Mouse (Mus musculus): Measurements from ENCODE around the gene Snhg11.

Gene Snhg11

DNA sequence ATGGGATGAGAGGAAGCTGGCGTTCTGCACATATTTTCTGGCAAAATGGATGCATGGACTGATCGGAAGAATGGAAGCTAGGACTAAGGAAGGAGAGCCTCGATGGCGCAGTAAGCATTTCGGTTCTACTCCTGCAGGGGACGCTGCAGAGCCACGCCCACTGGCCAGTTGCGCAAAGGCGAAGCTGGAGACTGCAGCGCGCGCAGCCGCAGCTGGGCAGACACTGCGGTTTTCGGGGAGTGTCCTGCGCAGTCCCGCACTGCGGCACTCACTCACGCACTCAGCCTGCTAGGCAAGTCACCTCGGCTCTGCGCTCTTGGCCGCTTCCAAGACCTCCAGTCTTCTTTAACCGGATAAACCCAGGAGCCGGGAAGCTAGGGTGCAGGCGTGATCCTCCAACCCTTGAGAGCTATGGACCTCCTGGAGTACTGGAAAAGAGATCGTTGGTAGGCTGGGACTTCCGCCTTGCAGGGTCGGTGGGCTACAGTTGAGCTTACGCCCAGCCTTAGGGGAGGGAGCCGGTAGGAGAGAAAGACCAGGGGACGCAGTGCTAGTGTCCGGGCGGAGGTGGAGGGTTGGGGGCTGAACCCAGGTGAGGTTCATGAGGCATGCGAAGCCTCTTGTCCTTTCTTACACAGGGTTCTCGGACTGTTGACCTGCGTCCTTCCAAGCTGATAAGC, at the start of gene Snhg11:
TSS of gene Snhg11 (plus strand) at position 196 of the 680 bp plus-strand sequence.
- peak; percentile 87 for DNase-seq (ENCODE audit: low spot score)

- DNase-seq (ENCODE audit: low spot score), result no peak
These were observed 41.1 kb upstream of the Snhg11 start for GRCm38 (mm10) chr2:158334356-158334755.

GRCm38 (mm10) chr2:158337698-158338097, 37.7 kb upstream of the Snhg11 start:
- no peak for DNase-seq (ENCODE audit: low spot score)

GRCm38 (mm10) chr2:158339948-158340564, 35.4 kb upstream of the Snhg11 start:
- DNase-seq (ENCODE audit: low spot score), result peak; percentile 72

GRCm38 (mm10) chr2:158341324-158341723, 34.1 kb upstream of the Snhg11 start:
- DNase-seq (ENCODE audit: low spot score), result no peak

DNA sequence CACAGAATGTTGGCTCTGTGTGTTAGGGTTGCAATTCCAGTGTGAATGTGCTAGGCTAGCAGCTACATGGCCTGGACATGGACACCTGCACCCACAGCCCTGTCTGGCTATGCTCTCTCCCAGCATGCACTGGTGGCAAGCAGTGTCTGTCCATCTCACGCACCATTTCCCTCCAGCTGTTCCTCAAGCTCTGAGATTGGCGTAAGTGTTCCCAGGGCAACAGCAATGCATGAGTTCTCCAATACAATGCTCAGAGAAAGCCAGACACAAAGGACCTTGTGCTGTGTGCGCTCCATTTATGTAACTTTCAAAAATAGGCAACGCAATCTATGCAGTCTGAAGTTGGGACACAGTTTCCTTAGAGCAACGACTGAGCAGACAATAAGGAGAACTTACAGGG, 31.9 kb upstream of the Snhg11 start:
- DNase-seq (ENCODE audit: low spot score), result no peak

GRCm38 (mm10) chr2:158346467-158346866, 29.0 kb upstream of the Snhg11 start:
- no peak for DNase-seq (ENCODE audit: low spot score)

DNA sequence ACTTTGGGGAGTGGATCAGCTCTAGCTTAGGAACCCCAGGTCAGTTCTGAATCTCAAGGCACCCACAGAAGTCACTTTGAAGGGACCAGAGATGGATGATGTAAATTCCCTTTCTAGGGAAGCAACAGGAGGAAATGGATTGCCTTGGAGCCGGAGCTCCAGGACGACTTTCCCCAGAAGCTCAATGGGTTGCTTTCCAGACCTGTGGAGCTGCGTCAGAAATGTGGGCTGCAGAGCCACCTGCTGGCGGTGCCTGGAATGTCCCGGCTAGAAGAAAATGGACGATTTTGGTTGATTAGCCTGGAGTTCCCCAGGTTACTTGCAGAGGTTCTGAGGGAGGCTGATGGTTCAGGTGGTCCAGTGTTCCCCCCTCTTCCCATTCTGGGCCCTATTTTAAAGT, 27.6 kb upstream of the Snhg11 start:
- peak; percentile 62 for DNase-seq (ENCODE audit: low spot score)

- no peak for DNase-seq (ENCODE audit: low spot score)
These were observed 22.5 kb upstream of the Snhg11 start for GRCm38 (mm10) chr2:158352801-158353520.

- no peak for DNase-seq (ENCODE audit: low spot score)
These were observed 20.9 kb upstream of the Snhg11 start for GRCm38 (mm10) chr2:158354348-158355114.

DNA sequence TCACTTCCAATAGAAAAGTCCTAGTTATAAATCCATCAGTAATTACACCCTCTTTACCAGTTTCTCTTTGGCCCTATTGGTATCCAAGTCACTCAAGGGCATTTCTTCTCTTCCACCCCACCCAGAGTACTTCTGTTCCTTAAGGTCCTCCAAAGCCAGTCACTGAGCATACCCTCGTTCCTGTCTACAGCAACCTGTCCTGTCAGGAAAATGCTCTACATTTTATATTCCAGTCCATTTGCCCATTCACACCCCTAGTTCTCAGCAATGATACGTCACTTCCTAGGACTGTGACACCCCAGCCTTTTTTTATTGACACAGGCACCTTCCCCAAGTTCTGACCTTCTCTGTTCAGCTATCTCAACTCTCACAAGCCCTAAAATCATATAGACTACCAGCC, 20.2 kb upstream of the Snhg11 start:
- DNase-seq (ENCODE audit: low spot score), result no peak

- DNase-seq (ENCODE audit: low spot score), result no peak
These were observed 19.3 kb upstream of the Snhg11 start for GRCm38 (mm10) chr2:158356121-158356520.

GRCm38 (mm10) chr2:158359757-158360620, 15.4 kb upstream of the Snhg11 start:
- DNase-seq (ENCODE audit: low spot score), result no peak

- DNase-seq (ENCODE audit: low spot score), result peak; percentile 87
These were observed 14.4 kb upstream of the Snhg11 start for GRCm38 (mm10) chr2:158360873-158361677.

DNA sequence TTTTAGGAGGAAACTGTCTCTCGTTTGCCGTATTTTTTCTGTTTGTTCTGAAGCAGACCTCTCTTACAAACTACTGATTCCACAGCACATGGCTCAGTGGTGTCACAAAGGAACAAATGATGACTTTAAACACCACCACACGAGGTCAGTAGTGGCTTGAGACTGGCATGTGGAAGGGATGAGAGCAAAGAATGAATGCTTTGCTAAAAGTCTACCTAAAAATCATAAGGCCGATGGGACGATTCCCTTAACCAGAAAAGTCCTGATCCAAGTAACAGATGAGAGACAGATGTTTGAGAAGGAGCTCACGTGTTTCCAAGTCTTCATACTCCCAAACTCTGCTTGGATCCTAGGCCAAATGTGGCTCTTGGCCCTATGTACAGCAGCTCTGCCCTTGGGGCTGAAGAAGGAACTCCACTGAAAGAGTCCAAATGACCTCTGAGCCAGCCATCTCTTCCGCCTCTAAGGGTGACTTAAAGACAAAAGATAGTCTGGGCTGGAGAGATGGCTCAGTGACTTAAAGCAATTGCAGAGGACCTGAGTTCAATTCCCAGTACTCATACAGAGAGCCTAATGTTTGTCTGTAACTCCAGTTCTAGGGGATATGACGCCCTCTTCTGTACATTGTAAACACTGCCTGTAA, 13.6 kb upstream of the Snhg11 start:
- DNase-seq (ENCODE audit: low spot score), result no peak

DNA sequence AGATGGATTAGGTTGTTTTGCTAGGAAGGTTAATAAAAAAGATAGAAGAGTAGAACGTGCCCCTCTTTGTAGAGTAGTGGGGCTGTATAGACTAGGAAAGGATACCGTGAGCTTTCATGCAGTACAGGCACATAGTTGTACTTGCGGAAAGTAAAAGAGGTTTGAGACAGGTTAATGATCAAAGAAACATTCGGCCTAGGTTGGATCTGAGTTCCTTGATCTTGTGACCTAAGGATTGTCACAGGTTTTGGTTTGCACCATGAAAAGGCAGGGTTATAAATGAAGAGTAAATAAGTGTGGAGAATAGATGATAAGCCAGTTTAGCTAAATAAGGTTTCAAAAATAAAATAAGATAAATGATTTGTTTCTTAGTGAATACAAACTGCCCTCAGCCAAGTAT, 11.3 kb upstream of the Snhg11 start:
- DNase-seq (ENCODE audit: low spot score), result no peak

GRCm38 (mm10) chr2:158365099-158365850, 10.2 kb upstream of the Snhg11 start:
- DNase-seq (ENCODE audit: low spot score), result no peak

- no peak for DNase-seq (ENCODE audit: low spot score)
These were observed 7.8 kb upstream of the Snhg11 start for GRCm38 (mm10) chr2:158367654-158368053.

DNA sequence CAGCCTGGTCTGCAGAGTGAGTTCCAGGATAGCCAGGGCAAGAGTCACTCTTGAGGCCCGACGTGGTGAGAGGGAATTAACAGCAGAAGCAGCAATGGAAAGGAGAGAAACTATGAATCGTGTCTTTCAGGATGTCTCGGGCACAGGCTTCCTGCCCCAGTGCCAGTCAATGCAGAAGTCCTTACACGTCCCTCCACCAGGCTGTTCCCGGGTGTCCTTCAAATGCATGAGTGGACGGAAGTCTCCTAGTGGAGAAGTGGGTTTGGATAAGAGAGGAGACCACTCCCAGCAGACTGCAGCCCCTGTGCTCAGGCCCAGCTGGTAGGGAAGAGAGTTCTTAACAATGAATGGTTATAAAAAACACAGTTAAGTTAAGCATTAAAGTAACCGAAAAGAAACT, 7.1 kb upstream of the Snhg11 start:
- DNase-seq (ENCODE audit: low spot score), result no peak
